Mouse (Mus musculus): ENCODE results near the gene Kif23.

DNA sequence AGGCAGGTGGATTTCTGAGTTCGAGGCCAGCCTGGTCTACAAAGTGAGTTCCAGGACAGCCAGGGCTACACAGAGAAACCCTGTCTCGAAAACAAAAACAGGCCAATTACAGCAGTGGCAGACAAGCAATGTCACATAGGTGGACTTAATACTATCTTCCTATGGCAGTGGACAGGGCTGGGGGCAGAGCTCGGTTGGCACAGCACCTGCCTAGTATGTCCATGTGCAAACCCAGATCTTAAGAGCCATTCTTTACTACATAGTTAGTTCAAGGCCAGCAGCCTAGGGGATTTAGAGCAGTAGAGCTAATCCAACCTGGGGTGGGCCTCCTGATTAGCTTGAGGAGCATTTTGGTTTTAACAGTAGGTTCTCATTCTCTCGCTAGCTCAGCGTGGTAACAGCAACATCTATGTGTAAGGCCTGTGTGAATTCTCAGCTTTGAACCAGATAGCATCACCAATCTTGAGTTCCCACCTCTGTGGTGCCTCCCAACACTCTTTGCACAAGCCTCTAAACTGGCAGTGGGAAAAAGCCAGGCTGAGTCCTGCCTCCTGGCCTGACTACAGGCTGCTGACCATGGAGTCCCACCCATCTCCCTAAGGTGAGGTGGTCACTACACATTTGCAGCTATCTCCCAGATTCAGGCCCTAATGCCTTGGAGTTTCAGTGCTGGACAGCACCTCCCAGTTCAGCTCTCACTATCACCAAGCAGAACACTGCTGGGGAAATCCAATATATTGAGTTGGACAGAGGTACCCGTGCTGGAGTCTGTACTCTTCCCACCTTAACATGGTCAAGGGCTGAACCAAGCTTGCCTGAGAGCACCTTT, 35.1 kb downstream of the Kif23 start:
- TF ChIP-seq CTCF (IDR thresholded peaks at IDR 0.05; ENCODE audit: insufficient read depth, low read depth, low read length) (no peak), POLR2A (IDR thresholded peaks at IDR 0.05; ENCODE audit: insufficient read depth, low read depth, low read length) (no peak)
